Mouse (Mus musculus) neural tube, embryonic 10.5 days (tissue): ENCODE measurements around the gene Insl5.

Source experiments
- DNase-seq: peaks from one replicate; pipeline ENCODE4 v3.0.0-alpha.2; 2017; ENCODE audit warnings: low spot score; ENCODE audit errors: extremely low spot score

The Insl5 gene

DNA sequence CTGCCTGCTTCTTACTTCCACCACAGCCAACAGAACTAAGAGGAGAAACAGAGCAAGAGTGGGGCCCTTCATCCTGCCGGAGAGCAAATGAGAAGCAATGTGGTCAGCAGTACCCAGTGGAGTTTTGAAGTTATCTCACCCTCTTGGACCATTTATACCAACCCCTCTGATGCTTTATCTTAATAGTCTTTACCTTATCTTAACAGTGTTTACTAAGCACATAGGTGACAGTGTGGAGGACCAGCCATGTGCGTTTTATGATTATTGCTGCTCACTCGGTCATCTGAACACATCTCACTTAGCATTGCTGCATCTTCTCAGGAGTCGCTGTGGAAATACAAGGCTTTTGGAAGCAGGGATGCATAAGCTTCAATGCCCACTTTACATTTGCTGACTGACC lies at the start of gene Insl5:
Insl5 (minus strand) TSS at position 222 of the 400 bp plus-strand sequence.
- no peak for DNase-seq

- DNase-seq, result no peak
Observed at GRCm38 (mm10) chr4:103070631-103071030, 44.0 kb upstream of the Insl5 start.

GRCm38 (mm10) chr4:103067906-103068655 lies 41.4 kb upstream of the Insl5 start:
- DNase-seq, result no peak

DNA sequence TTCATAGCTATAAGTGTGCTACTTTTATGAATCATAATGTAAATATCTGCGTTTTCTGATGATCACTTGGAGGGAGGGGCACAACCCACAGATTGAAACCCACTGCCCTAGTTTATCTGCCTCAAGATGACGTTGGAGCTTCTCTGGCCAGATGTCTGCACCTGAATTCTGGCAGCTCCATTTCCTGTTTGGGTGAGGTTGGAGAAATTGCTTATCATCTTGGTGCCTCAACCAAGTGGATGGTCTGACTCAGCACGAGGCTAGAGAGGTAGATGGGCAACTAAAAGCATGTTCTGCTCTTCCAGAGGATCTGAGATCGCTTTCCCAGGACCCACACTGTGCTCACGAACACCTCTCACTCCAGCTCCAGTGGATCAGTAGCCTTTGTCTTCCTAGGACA lies 38.3 kb upstream of the Insl5 start:
- DNase-seq, result no peak

DNA sequence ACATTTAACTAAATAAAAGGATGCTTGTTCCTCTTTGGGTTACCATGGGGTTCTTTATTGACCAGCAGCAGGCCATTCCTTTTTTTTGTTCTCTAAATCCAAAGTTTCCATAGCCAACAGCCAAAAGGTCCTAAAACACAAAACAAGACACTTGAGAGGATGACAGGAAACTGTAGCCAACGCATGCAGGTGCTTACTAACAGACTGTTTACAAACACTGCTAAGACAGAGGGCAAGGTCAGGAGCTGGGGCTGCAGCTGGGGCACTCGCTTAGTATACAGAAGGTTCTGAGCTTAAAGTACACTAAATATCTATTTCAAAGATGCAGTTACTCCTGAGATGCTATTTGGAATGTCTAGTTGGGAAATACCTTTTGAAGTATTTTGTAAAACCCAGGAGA lies 37.8 kb upstream of the Insl5 start:
- no peak for DNase-seq

DNA sequence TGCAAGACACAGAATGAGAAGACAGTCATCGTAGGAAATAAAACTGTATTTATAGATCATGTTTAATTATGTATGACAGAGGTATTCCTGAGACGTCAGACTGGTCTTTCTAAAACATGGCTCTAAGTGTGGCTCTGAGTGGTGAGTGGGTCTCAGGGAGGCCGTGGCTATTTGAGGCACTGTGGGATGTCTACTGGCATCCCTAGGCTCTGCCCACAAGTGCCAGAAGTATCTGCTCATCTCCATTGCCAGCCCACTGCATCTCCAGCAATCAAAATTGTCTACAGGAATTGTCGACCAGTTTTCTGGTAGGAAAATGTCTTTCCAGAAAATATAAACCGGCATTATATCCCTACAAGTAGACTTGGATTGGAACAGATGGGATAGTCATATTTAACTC lies 30.3 kb upstream of the Insl5 start:
- no peak for DNase-seq

DNA sequence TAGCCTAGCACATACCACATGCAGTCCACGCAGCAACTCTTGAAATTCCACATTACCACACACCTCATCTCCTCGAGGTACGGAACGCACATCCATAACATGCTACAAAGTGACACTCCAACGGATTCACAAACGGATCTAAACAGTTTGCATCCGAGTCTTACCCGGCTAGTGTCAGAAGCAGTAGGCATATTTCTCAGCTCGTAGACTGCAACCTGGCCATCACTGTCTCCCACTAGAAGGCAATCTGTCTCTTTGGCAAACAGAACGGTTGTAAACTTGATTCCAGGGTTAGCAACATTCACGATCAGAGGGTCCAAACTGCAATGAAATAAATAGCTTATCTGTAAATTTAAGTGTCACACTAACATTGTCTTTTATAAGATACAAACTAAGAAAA lies 21.4 kb upstream of the Insl5 start:
- DNase-seq, result no peak

DNA sequence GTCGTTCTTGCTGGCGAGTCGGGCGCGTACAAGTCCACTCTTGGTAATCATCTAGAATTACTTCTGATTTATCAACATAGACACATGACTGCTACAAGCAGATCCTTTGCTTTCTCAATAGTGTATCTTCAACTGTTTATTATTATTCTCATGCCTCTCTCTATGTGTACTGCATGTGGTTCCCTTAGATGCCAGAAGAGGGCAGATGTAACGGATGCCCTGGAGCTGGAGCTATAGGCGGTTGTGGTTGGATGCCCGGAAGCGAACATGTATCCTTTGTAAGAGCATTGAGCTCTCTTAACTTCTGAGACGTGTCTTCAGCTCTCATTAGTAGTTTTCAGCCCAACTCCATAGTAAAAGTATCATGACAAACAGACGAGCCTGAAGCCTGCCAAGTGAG lies 16.4 kb upstream of the Insl5 start:
- DNase-seq, result no peak

- DNase-seq, result no peak
Observed at GRCm38 (mm10) chr4:103039838-103040191, 13.2 kb upstream of the Insl5 start.

GRCm38 (mm10) chr4:103039103-103039837 lies 12.6 kb upstream of the Insl5 start:
- DNase-seq, result no peak

DNA sequence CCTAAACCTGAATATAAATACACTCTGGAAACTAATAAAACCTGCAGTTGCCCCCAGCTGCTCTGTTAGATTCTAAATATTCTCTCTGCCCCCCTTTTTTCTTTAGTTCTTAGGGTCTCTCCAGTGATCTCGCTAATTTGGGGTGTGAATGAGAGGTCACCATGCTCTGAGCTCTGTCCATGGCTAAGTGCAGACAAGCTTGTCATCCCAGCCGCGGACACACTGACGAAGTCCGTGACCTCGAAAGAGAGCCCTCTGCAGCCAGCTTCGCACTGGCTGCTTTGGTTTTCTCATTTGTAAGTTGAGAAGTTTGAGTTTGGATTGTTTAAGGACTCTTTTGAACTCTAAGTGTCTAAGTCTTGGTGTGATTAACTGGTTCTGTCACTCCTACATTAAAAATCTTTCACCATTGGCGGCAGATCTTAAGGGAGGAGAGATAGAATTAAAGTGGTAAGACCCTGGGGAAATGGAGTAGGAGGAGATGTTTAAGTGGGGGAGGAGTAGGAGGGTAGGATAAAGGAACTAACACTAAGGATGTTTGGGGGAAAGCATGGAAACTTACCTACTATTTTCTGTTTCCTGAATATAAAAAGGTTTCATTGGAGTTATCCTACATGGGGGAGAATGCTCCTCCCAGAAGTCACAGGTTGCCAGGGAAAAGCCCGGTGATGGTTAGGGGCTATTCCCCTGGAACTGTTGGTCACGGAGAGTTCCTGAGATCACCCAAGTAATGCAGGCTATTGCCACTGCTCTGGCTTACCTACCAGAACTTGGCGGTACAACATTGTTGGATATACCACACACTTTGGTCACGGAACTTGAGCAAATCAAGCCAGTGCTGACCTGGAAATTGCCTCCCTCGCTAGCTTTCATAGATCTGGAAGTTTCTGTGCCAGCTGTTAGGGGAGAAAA lies 1.8 kb upstream of the Insl5 start:
- DNase-seq, result no peak

DNA sequence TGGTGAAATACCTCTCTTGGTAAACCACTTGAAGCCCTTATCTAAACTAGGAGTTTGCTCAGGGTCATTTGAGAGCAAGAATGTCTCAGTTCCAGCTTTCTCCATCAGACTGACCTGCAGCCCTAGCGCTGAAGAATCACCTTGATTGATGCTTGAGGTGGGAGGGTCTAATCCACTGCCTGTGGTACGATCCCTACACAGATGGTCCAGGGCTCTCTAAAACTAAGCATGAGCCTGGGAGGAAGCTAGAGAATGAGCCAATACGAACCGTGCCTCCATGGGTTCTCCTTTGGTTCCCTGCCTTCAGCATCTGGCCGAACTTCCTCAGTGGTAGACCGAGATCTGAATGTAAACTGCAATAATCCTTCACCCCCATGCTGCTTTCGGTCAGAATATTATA lies 1.1 kb upstream of the Insl5 start:
- no peak for DNase-seq

- no peak for DNase-seq
Observed at GRCm38 (mm10) chr4:103013490-103013889, 13.2 kb downstream of the Insl5 start.

- DNase-seq, result no peak
Observed at GRCm38 (mm10) chr4:103011823-103012222, 14.8 kb downstream of the Insl5 start.

DNA sequence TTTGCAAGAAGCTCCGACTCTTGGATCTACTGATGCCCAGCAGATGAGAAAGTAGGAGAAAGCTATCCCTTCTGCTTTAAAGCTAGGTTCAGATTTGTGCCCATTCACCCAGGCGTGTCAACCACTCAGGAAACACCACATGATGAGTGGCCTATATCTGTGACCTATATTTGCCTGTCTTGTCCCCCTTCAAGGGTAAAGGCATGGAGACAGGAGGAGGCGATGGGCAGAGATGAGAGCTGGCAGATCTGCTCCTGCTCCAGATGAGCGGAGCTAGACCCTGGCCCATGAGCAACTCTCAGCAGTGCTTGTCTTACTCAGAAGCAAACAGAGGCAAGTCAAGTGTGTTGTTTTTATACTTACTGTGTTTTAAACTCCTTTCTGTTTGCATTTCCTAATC lies 15.9 kb downstream of the Insl5 start:
- DNase-seq, result no peak

DNA sequence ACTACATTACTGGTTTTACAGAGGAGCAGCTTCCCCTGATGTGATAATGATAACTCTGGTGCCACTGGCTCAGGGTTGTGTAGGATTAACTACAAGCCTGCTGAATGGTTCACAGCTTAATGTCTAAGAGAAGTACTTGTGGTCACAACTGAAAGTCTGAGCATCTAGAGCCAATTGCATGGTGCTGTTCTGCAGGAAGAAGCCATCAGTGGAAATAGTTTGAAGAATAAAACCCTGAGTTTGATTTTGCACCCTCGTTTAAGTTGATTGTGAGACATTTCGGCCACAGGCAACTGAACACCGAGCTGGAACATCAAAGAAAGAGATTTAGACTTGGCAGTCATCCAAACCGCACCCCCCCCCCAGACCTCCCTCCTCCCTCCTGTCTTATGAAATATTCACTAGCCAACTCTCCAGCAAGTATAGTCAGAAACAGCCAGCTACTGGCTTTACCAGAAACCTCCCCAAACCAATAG lies 19.7 kb downstream of the Insl5 start:
- no peak for DNase-seq

DNA sequence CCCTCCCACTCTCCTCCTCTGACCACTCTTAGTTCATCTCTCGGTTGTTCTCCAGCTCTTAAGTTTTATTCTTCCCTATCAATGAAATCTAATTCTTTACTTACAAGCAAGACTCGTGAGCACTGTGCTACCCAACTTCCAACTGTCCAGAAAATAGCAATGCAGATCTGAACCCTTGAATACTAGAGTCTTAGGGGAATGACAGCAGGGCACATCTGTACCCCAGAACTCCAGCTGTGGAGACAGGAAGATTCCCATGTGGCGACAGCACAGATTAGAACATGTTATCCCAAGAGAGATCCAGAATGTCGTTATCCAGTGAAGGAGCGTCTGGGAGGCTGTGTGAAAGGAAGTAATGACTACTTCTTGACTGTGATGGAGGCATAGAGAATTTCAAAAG lies 20.4 kb downstream of the Insl5 start:
- no peak for DNase-seq

GRCm38 (mm10) chr4:103005190-103005945 lies 21.3 kb downstream of the Insl5 start:
- DNase-seq, result peak; percentile 23

DNA sequence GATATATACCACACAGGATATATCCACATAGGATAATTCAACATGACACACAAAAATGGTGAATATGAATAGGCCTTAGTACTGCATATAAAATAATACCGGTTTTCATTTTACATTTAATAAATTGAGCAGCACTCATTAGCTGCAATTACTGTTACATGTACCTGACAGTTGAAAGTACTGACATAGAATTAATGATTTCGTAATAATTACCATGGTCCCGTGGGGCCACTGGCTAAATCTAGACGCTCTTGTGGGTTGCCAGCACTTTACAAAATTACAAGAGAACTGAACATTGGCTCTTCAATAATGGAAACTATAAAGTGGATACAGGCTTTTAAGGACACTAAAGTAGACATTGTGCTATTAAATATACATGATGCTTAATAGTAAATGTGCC lies 22.0 kb downstream of the Insl5 start:
- DNase-seq, result no peak

DNA sequence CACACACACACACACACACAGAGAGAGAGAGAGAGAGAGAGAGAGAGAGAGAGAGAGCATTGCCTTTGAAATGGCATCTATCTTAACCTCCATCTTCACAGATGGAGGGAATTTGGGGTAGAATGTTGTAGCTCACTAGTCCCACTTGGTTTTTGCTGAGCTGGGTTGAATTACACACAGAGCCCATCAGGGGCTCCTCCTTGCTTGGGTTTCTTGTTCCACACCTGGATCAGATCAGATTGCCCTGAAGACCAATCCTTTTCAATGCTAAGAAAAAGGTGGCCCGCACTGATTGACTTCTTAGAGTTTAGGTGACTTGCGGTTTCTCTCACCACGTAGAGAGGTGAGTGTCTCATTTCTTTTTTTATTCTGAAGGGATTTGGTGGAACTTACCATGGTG lies 35.0 kb downstream of the Insl5 start:
- DNase-seq, result no peak
